In genomic region chr10:109486917-109487604, GRCm38 (mm10) we compare ENCODE assay signal across 30 mouse cellular contexts.
DNase-seq lines count a peak whose midpoint lies in the region; ATAC-seq and TF ChIP-seq lines count a peak whose summit lies in the region.
"Had no signal": no experiment of that assay in that cellular context is flagged by ENCODE, and none has a peak within 500 bp of the region (broad histone marks: within the 10 kb centered on the region; RNA-seq: fewer than 3 reads in every experiment).

No protein-coding gene starts in this region.

- no peaks in the 10 kb centered on the region for H3K4me1 ChIP-seq in kidney, embryonic 14.5 days (ENCODE audit: control insufficient read depth, insufficient read depth, low read length)
- no peaks in the 10 kb centered on the region for H3K4me1 ChIP-seq in intestine, embryonic 15.5 days (replicated peaks)
- no peaks in the 10 kb centered on the region for H3K4me1 ChIP-seq in hindbrain, postnatal 0 days (ENCODE audit: insufficient read depth, low read length)
- H3K4me1 ChIP-seq: embryonic facial prominence, embryonic 10.5 days; embryonic facial prominence, embryonic 13.5 days; forebrain, embryonic 12.5 days; forebrain, embryonic 15.5 days; hindbrain, embryonic 10.5 days; hindbrain, embryonic 13.5 days had no signal

- H3K4me3 ChIP-seq in kidney, embryonic 14.5 days (ENCODE audit: low read length), result no peak overlapping the region
- no peak overlapping the region for H3K4me3 ChIP-seq in intestine, embryonic 15.5 days (replicated peaks)
- no peak overlapping the region for H3K4me3 ChIP-seq in hindbrain, postnatal 0 days (ENCODE audit: low read length)
- H3K4me3 ChIP-seq: embryonic facial prominence, embryonic 10.5 days; embryonic facial prominence, embryonic 13.5 days; erythroblast, embryonic 14.5 days; forebrain, embryonic 12.5 days; forebrain, embryonic 15.5 days; hindbrain, embryonic 10.5 days; hindbrain, embryonic 13.5 days had no signal

- 69% methylated on average over 7 of the region's 7 CpGs for WGBS in kidney, embryonic 14.5 days
- WGBS in intestine, embryonic 15.5 days, result 63% methylated on average over 7 of the region's 7 CpGs
- WGBS in hindbrain, postnatal 0 days, result 86% methylated on average over 7 of the region's 7 CpGs

- ATAC-seq in kidney, embryonic 14.5 days (ENCODE audit: low FRiP score, low TSS enrichment), result peak; percentile 28; the same call in 1 of the 2 replicates
- peak; percentile 85 for ATAC-seq in intestine, embryonic 15.5 days
- ATAC-seq in hindbrain, postnatal 0 days, result no peak
- ATAC-seq: activated CD4-positive, CD25-positive, alpha-beta regulatory T cell, adult 4 months; CD4-positive, CD25-positive, alpha-beta regulatory T cell, adult 4 months; hindbrain, embryonic 16.5 days; inflammation-experienced regulatory T-cells, adult 6 months had no signal

- no peak for TF ChIP-seq CTCF in hindbrain, postnatal 0 days (IDR thresholded peaks at IDR 0.05; ENCODE audit: low read depth)

- H3K9me3 ChIP-seq in kidney, embryonic 14.5 days (ENCODE audit: control insufficient read depth, low read length), result no peaks in the 10 kb centered on the region
- H3K9me3 ChIP-seq in intestine, embryonic 15.5 days, result no peaks in the 10 kb centered on the region
- no peaks in the 10 kb centered on the region for H3K9me3 ChIP-seq in hindbrain, postnatal 0 days (ENCODE audit: low read length)
- H3K9me3 ChIP-seq: embryonic facial prominence, embryonic 10.5 days; embryonic facial prominence, embryonic 13.5 days; forebrain, embryonic 12.5 days; forebrain, embryonic 15.5 days; hindbrain, embryonic 10.5 days; hindbrain, embryonic 13.5 days had no signal

- no peak overlapping the region for H3K4me2 ChIP-seq in kidney, embryonic 14.5 days (replicated peaks; ENCODE audit: low read depth, low read length)
- H3K4me2 ChIP-seq in intestine, embryonic 15.5 days (replicated peaks), result no peak overlapping the region
- H3K4me2 ChIP-seq in hindbrain, postnatal 0 days (ENCODE audit: low read depth, low read length), result no peak overlapping the region
- H3K4me2 ChIP-seq: embryonic facial prominence, embryonic 13.5 days; forebrain, embryonic 12.5 days; forebrain, embryonic 15.5 days; heart, embryonic 11.5 days; hindbrain, embryonic 13.5 days had no signal

- no peak for DNase-seq in kidney, adult 8-10 months
- peak; percentile 36 for DNase-seq in 3T3-L1 (ENCODE audit: low read depth, low spot score)
- DNase-seq in 416B (ENCODE audit: low read depth), result peak; percentile 48
- no peak for DNase-seq in c-Kit-positive CD71-positive TER-119-positive erythroid progenitor cells, embryonic 14.5 days (ENCODE audit: low spot score)
- DNase-seq in hindbrain, postnatal 0 days (ENCODE audit: low spot score), result no peak
- DNase-seq in gastrocnemius, adult 18-20 months (ENCODE audit: low spot score), result no peak
- DNase-seq: adrenal gland, postnatal 14 days; B cell, adult 2 months; cerebellum, adult 11-12 months; cerebellum, adult 8-10 months; cerebellum, postnatal 10 days; cerebellum, postnatal 36 days; embryo, embryonic 11 days; gastrocnemius, postnatal 10 days; gastrocnemius, postnatal 36 days; heart, adult 11 months had no signal

- H3K27ac ChIP-seq in kidney, embryonic 14.5 days (ENCODE audit: low read depth, low read length), result no peak overlapping the region
- H3K27ac ChIP-seq in intestine, embryonic 15.5 days, result no peak overlapping the region
- no peak overlapping the region for H3K27ac ChIP-seq in hindbrain, postnatal 0 days
- H3K27ac ChIP-seq: embryonic facial prominence, embryonic 10.5 days; embryonic facial prominence, embryonic 13.5 days; forebrain, embryonic 12.5 days; forebrain, embryonic 15.5 days; hindbrain, embryonic 10.5 days; hindbrain, embryonic 13.5 days had no signal

- H3K27me3 ChIP-seq in kidney, embryonic 14.5 days (ENCODE audit: control insufficient read depth, insufficient read depth, low read length), result no peaks in the 10 kb centered on the region
- no peaks in the 10 kb centered on the region for H3K27me3 ChIP-seq in intestine, embryonic 15.5 days (replicated peaks)
- no peaks in the 10 kb centered on the region for H3K27me3 ChIP-seq in hindbrain, postnatal 0 days (ENCODE audit: insufficient read depth, low read length)
- H3K27me3 ChIP-seq: embryonic facial prominence, embryonic 13.5 days; forebrain, embryonic 12.5 days; forebrain, embryonic 15.5 days; hindbrain, embryonic 13.5 days had no signal

- no peak overlapping the region for H3K9ac ChIP-seq in kidney, embryonic 14.5 days (ENCODE audit: low read depth, low read length)
- H3K9ac ChIP-seq in intestine, embryonic 15.5 days, result no peak overlapping the region
- H3K9ac ChIP-seq in hindbrain, postnatal 0 days (replicated peaks; ENCODE audit: low read length), result no peak overlapping the region
- H3K9ac ChIP-seq: embryonic facial prominence, embryonic 13.5 days; forebrain, embryonic 12.5 days; forebrain, embryonic 15.5 days; hindbrain, embryonic 13.5 days had no signal

- no peaks in the 10 kb centered on the region for H3K36me3 ChIP-seq in kidney, embryonic 14.5 days (ENCODE audit: control insufficient read depth, insufficient read depth, low read length)
- no peaks in the 10 kb centered on the region for H3K36me3 ChIP-seq in intestine, embryonic 15.5 days
- no peaks in the 10 kb centered on the region for H3K36me3 ChIP-seq in hindbrain, postnatal 0 days (ENCODE audit: insufficient read depth, low read length)
- H3K36me3 ChIP-seq: embryonic facial prominence, embryonic 10.5 days; embryonic facial prominence, embryonic 13.5 days; forebrain, embryonic 12.5 days; forebrain, embryonic 15.5 days; hindbrain, embryonic 10.5 days; hindbrain, embryonic 13.5 days had no signal

Comparison
In these comparisons a context has a peak if more than half of its experiments do, and no peak if none do; other contexts are left out.
1. DNase-seq: peak in 3T3-L1 (single experiment) and 416B (single experiment); none in kidney, adult 8-10 months (0 of 2), c-Kit-positive CD71-positive TER-119-positive erythroid progenitor cells, embryonic 14.5 days (single experiment), hindbrain, postnatal 0 days (single experiment) and gastrocnemius, adult 18-20 months (single experiment).